Mouse (Mus musculus): ENCODE measurements at regions not wholly inside any gene's neighbourhood (a gene's known extent, or its start where the extent isn't known, plus 50 kb on each side); places are given as distances from the start of the nearest gene placed in this dataset.
"Not testable (repeated sequence)": the region's sequence is repeated elsewhere in the genome, so short reads cannot be mapped to it uniquely, and the experiment has no call there.

- no peak overlapping the region for H3K4me2 ChIP-seq (ENCODE audit: low read length)
- H3K4me1 ChIP-seq (ENCODE audit: control insufficient read depth, insufficient read depth, low read length) = no peaks in the 10 kb centered on the region
- no peaks in the 10 kb centered on the region for H3K27me3 ChIP-seq (ENCODE audit: control insufficient read depth, insufficient read depth, low read depth, low read length)
- no peak overlapping the region for H3K9ac ChIP-seq (ENCODE audit: low read depth, low read length)
- no peak overlapping the region for H3K27ac ChIP-seq (ENCODE audit: low read length)
- 93% methylated on average over 1 of the region's 1 CpGs for WGBS
- H3K9me3 ChIP-seq (replicated peaks; ENCODE audit: control insufficient read depth, low read length, poor library complexity, severe bottlenecking) = no peaks in the 10 kb centered on the region
- H3K4me3 ChIP-seq (ENCODE audit: low read depth, low read length) = no peak overlapping the region
- no peaks in the 10 kb centered on the region for H3K36me3 ChIP-seq (ENCODE audit: control insufficient read depth, insufficient read depth, low read length)
- ATAC-seq = no peak
Measured at GRCm38 (mm10) chr1:96626271-96626670, 245.7 kb downstream of the Slco4c1 start.

GRCm38 (mm10) chr1:96625326-96625725, 246.6 kb downstream of the Slco4c1 start:
- H3K4me1 ChIP-seq (ENCODE audit: control insufficient read depth, insufficient read depth, low read length); H3K4me3 ChIP-seq (ENCODE audit: low read depth, low read length); ATAC-seq; H3K9me3 ChIP-seq (replicated peaks; ENCODE audit: control insufficient read depth, low read length, poor library complexity, severe bottlenecking); H3K9ac ChIP-seq (ENCODE audit: low read depth, low read length); H3K27ac ChIP-seq (ENCODE audit: low read length); H3K4me2 ChIP-seq (ENCODE audit: low read length); H3K27me3 ChIP-seq (ENCODE audit: control insufficient read depth, insufficient read depth, low read depth, low read length); H3K36me3 ChIP-seq (ENCODE audit: control insufficient read depth, insufficient read depth, low read length): not testable (repeated sequence)
- WGBS = 94% methylated on average over 5 of the region's 5 CpGs

- Histone ChIP-seq H3K4me3 (ENCODE audit: low read depth, low read length) (no peak overlapping the region), H3K4me2 (ENCODE audit: low read length) (no peak overlapping the region), H3K4me1 (ENCODE audit: control insufficient read depth, insufficient read depth, low read length) (no peaks in the 10 kb centered on the region), H3K9me3 (replicated peaks; ENCODE audit: control insufficient read depth, low read length, poor library complexity, severe bottlenecking) (no peaks in the 10 kb centered on the region), H3K27ac (ENCODE audit: low read length) (no peak overlapping the region), H3K9ac (ENCODE audit: low read depth, low read length) (no peak overlapping the region), H3K36me3 (ENCODE audit: control insufficient read depth, insufficient read depth, low read length) (no peaks in the 10 kb centered on the region), H3K27me3 (ENCODE audit: control insufficient read depth, insufficient read depth, low read depth, low read length) (no peaks in the 10 kb centered on the region)
- WGBS = 85% methylated on average over 3 of the region's 3 CpGs
- no peak for ATAC-seq
Measured at GRCm38 (mm10) chr1:96596141-96596540, 275.8 kb downstream of the Slco4c1 start.

- Histone ChIP-seq H3K36me3 (ENCODE audit: control insufficient read depth, insufficient read depth, low read length) (no peaks in the 10 kb centered on the region), H3K27ac (ENCODE audit: low read length) (no peak overlapping the region), H3K4me2 (ENCODE audit: low read length) (no peak overlapping the region), H3K9ac (ENCODE audit: low read depth, low read length) (no peak overlapping the region), H3K27me3 (ENCODE audit: control insufficient read depth, insufficient read depth, low read depth, low read length) (no peaks in the 10 kb centered on the region), H3K4me1 (ENCODE audit: control insufficient read depth, insufficient read depth, low read length) (no peaks in the 10 kb centered on the region), H3K9me3 (replicated peaks; ENCODE audit: control insufficient read depth, low read length, poor library complexity, severe bottlenecking) (no peaks in the 10 kb centered on the region), H3K4me3 (ENCODE audit: low read depth, low read length) (no peak overlapping the region)
- ATAC-seq = no peak
Measured at GRCm38 (mm10) chr1:96569281-96569680, 302.7 kb downstream of the Slco4c1 start.

- no peak overlapping the region for H3K4me3 ChIP-seq (ENCODE audit: low read depth, low read length)
- no peak overlapping the region for H3K4me2 ChIP-seq (ENCODE audit: low read length)
- ATAC-seq = peak; percentile 73
- no peaks in the 10 kb centered on the region for H3K27me3 ChIP-seq (ENCODE audit: control insufficient read depth, insufficient read depth, low read depth, low read length)
- H3K36me3 ChIP-seq (ENCODE audit: control insufficient read depth, insufficient read depth, low read length) = no peaks in the 10 kb centered on the region
- 50% methylated on average over 3 of the region's 3 CpGs for WGBS
- no peak overlapping the region for H3K27ac ChIP-seq (ENCODE audit: low read length)
- H3K9ac ChIP-seq (ENCODE audit: low read depth, low read length) = no peak overlapping the region
- H3K9me3 ChIP-seq (replicated peaks; ENCODE audit: control insufficient read depth, low read length, poor library complexity, severe bottlenecking) = no peaks in the 10 kb centered on the region
- H3K4me1 ChIP-seq (ENCODE audit: control insufficient read depth, insufficient read depth, low read length) = no peaks in the 10 kb centered on the region
Measured at GRCm38 (mm10) chr1:96563279-96563910, 308.6 kb downstream of the Slco4c1 start.

- H3K27me3 ChIP-seq (ENCODE audit: control insufficient read depth, insufficient read depth, low read depth, low read length) = no peaks in the 10 kb centered on the region
- H3K4me1 ChIP-seq (ENCODE audit: control insufficient read depth, insufficient read depth, low read length) = no peaks in the 10 kb centered on the region
- no peak overlapping the region for H3K4me2 ChIP-seq (ENCODE audit: low read length)
Measured at GRCm38 (mm10) chr1:96556258-96556657, 315.7 kb downstream of the Slco4c1 start.

GRCm38 (mm10) chr1:96519347-96519746, 352.6 kb downstream of the Slco4c1 start:
- Histone ChIP-seq H3K9ac (ENCODE audit: low read depth, low read length) (no peak overlapping the region), H3K4me1 (ENCODE audit: control insufficient read depth, insufficient read depth, low read length) (no peaks in the 10 kb centered on the region), H3K9me3 (replicated peaks; ENCODE audit: control insufficient read depth, low read length, poor library complexity, severe bottlenecking) (no peaks in the 10 kb centered on the region), H3K36me3 (ENCODE audit: control insufficient read depth, insufficient read depth, low read length) (no peaks in the 10 kb centered on the region), H3K4me3 (ENCODE audit: low read depth, low read length) (no peak overlapping the region), H3K27ac (ENCODE audit: low read length) (no peak overlapping the region), H3K4me2 (ENCODE audit: low read length) (no peak overlapping the region), H3K27me3 (ENCODE audit: control insufficient read depth, insufficient read depth, low read depth, low read length) (no peaks in the 10 kb centered on the region)
- no peak for ATAC-seq
- WGBS = 93% methylated on average over 3 of the region's 3 CpGs

More at GRCm38 (mm10) chr1:96556258-96556657, 315.7 kb downstream of the Slco4c1 start:
- Histone ChIP-seq H3K36me3 (ENCODE audit: control insufficient read depth, insufficient read depth, low read length) (no peaks in the 10 kb centered on the region), H3K27ac (ENCODE audit: low read length) (no peak overlapping the region), H3K9me3 (replicated peaks; ENCODE audit: control insufficient read depth, low read length, poor library complexity, severe bottlenecking) (no peaks in the 10 kb centered on the region), H3K4me3 (ENCODE audit: low read depth, low read length) (no peak overlapping the region), H3K9ac (ENCODE audit: low read depth, low read length) (no peak overlapping the region)
- ATAC-seq = no peak

GRCm38 (mm10) chr1:96501007-96501406, 371.0 kb downstream of the Slco4c1 start:
- H3K27ac ChIP-seq (ENCODE audit: low read length) = no peak overlapping the region
- H3K36me3 ChIP-seq (ENCODE audit: control insufficient read depth, insufficient read depth, low read length) = no peaks in the 10 kb centered on the region
- H3K9me3 ChIP-seq (replicated peaks; ENCODE audit: control insufficient read depth, low read length, poor library complexity, severe bottlenecking) = no peaks in the 10 kb centered on the region
- no peak for ATAC-seq
- no peaks in the 10 kb centered on the region for H3K4me1 ChIP-seq (ENCODE audit: control insufficient read depth, insufficient read depth, low read length)
- no peak overlapping the region for H3K4me2 ChIP-seq (ENCODE audit: low read length)
- no peak overlapping the region for H3K4me3 ChIP-seq (ENCODE audit: low read depth, low read length)
- H3K9ac ChIP-seq (ENCODE audit: low read depth, low read length) = no peak overlapping the region
- H3K27me3 ChIP-seq (ENCODE audit: control insufficient read depth, insufficient read depth, low read depth, low read length) = no peaks in the 10 kb centered on the region

GRCm38 (mm10) chr1:96482816-96483215, 389.2 kb downstream of the Slco4c1 start:
- ATAC-seq = no peak
- no peaks in the 10 kb centered on the region for H3K4me1 ChIP-seq (ENCODE audit: control insufficient read depth, insufficient read depth, low read length)
- H3K9me3 ChIP-seq (replicated peaks; ENCODE audit: control insufficient read depth, low read length, poor library complexity, severe bottlenecking) = no peaks in the 10 kb centered on the region
- H3K4me3 ChIP-seq (ENCODE audit: low read depth, low read length) = no peak overlapping the region
- 62% methylated on average over 1 of the region's 1 CpGs for WGBS
- H3K4me2 ChIP-seq (ENCODE audit: low read length) = no peak overlapping the region
- no peaks in the 10 kb centered on the region for H3K27me3 ChIP-seq (ENCODE audit: control insufficient read depth, insufficient read depth, low read depth, low read length)
- no peak overlapping the region for H3K27ac ChIP-seq (ENCODE audit: low read length)
- H3K9ac ChIP-seq (ENCODE audit: low read depth, low read length) = no peak overlapping the region
- H3K36me3 ChIP-seq (ENCODE audit: control insufficient read depth, insufficient read depth, low read length) = no peaks in the 10 kb centered on the region

All from midbrain, embryonic 16.5 days (tissue).